Mouse (Mus musculus) adrenal gland (tissue): ENCODE data around the gene Snx7.

Experiments
- intact Hi-C: fragments of 180-260 bp; cut with DNase I; formaldehyde crosslinking; loops from one replicate; pipeline ENCODE4 v1.15.1; 2025
- long read RNA-seq, 2 experiments: library from polyadenylated mRNA; unstranded; transcript quantifications; one replicate each; pipeline ENCODE4 v2.0.0; 2020; ENCODE audit warnings: borderline replicate concordance in 1 of 2; ENCODE audit not compliant: insufficient replicate concordance in 1 of 2

Gene Snx7
- long read RNA-seq, experiment 1, transcript Snx7-201 (9 exons, 2,021 nt) = major isoform, 17 of 23 reads
- long read RNA-seq, experiment 1, partial matches to known transcripts = 2 of 23 reads
- long read RNA-seq, experiment 1, other reads (novel, unspliced or antisense) = 1 of 23 reads
- long read RNA-seq, experiment 2, transcript Snx7-201 (9 exons, 2,021 nt) = major isoform, 5 of 6 reads
- long read RNA-seq, experiment 2, partial matches to known transcripts = 1 of 6 reads
- long read RNA-seq, experiment 2, other reads (novel, unspliced or antisense) = 0 of 6 reads

DNA sequence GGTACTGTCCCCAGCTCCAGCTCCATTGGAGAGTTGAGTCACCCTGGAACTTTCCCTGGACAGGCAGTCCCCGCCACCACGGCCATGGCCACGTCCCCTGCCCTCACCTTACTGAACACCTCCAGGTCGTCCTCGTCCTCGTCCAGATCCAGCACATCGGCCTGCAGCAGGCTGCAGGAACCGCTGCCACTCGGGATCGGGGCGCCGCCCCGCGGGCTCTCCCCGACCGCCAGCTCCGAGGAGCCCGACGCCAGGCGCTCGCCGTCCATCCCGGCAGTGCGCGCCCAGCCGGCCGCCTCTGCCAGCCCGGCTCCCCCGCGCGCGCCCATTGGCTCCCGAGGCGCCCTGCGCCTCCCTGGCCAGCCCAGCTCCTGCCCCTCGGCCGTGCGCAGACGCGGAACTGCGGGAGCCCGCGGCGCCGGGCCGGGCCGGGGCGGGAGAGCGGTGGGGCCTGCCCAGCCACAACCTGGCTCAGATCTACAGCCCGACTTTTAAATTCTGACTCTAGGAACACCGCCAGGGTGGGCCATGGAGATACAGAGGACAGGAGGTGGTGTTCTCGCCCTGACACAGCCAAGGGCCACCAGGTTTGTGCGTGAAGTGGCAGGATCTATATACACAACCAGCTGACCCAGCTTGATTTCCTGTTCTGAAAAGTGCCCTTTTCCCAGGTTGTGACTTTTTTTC, at the start of gene Snx7:
Snx7 (minus strand) TSS at position 300 of the 687 bp plus-strand sequence.
- intact Hi-C loops = no loop called here

GRCm38 (mm10) chr3:117915420-117915819, 46.7 kb upstream of the Snx7 start:
- intact Hi-C loops = no loop called here

DNA sequence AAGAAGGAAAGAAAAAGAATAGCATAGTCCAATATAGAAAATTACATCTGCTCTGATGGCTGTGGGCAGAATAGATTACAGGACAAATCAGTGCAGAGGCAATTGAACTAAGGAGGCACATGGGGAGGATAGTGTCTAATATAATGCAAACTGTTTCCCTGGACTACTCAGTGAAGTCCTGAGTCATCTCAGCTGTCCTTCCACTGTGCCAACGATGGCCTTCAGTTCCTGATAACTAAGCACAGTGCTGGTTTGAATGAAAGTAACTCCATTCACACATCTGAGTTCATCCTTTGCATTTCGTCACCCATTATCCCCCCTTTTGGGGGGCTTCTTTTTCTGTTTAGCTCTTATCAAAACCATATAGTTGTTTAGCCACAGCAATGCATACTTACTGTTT, 25.0 kb upstream of the Snx7 start:
- intact Hi-C loops = no loop called here

DNA sequence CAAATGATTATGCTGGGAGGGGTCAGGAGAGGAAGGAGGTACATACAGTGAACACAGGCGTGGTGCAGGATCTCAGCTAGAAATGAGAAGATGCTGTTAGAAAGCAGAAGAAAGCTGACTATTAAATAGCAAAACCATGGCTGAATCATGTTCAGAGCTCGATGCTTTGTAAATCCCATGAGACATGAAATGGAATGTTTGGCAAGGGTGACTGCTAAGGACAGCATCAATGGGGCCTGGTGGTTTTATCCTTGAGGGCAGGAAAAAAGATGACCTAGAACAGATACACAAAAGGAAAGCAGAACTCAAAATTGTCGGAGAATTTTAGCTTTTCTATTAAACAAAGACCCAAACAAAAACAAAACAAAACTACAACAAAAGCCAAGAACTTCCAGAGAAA, 6.7 kb upstream of the Snx7 start:
- intact Hi-C loops = no loop called here

GRCm38 (mm10) chr3:117873209-117873863, 4.6 kb upstream of the Snx7 start:
- intact Hi-C loops = no loop called here

GRCm38 (mm10) chr3:117869324-117869715, 584 bp upstream of the Snx7 start:
- intact Hi-C loops = no loop called here

DNA sequence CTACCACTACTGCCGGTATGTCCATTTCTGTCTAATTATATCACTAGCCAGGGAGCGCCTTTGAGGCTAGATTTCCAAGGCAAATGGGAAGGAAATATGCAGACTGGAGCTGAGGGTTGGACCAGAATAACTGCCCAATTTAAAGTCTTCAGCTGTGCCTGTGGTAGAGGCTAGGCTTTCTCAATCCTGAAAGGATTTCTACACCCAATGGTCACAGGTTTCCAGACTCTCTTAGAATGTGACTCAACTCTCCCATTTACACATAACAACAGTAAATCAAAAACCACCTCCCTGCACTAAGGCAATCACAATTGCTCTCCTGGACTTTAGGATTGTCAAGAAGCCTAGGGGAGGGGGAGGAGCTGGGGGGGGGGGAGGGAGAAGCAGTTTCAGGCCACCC, 645 bp downstream of the Snx7 start:
- intact Hi-C loops = no loop called here

DNA sequence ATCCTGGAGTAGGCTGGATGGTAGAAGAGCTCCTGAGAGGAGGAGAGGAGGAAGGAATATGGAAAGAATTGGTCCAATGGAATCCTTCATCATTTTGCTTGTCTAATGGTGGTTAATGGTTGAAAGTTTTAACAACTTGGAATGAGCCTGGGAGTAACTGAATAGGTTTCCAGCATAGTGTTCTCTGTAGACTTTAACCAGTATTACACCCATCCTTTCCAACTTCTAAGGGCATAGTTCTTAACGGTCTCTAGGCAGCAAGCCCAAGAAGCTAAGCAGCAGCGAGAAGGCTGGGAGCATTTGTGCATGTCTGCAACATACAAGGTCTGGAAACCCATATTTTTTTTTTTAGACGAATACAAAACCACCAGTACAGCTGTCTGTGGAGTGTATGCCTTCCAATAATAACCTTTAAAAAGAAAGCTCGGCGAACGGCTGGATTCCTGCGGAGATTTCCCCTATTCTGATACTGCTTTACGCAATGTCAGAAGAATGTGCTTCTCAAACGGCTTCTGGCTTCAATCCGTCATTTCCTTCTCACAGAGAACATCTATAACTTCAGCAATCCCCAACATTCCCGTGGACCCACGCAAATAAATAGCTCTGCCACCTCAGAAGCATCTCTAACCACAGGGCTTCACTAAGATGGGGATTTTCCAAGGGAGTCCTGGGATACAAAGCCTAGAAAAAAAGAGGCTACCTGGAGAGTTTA, 1.9 kb downstream of the Snx7 start:
- intact Hi-C loops = no loop called here

DNA sequence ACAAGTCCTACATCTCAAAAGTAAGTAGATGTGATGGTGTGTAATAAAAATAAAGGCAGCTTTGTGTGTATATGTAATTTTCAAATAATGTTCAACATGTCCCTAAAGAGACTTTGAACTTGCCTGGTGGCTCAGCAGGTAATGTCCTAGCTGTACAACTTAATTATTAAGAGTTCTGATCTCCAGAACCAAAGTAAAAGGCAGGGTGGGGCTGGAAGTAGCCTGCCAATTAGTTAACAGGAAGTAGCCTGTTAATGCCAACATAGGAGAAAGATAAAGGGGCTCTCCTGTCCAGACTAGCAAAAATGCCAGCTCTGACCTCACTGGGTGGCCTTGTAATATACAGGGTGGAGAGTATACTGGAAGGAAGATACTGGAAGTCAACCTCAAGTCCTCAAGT, 3.1 kb downstream of the Snx7 start:
- intact Hi-C loops = no loop called here

- intact Hi-C loops = no loop called here
These were observed 5.8 kb downstream of the Snx7 start for GRCm38 (mm10) chr3:117862951-117863350.

- intact Hi-C loops = no loop called here
These were observed 6.7 kb downstream of the Snx7 start for GRCm38 (mm10) chr3:117861977-117862434.

DNA sequence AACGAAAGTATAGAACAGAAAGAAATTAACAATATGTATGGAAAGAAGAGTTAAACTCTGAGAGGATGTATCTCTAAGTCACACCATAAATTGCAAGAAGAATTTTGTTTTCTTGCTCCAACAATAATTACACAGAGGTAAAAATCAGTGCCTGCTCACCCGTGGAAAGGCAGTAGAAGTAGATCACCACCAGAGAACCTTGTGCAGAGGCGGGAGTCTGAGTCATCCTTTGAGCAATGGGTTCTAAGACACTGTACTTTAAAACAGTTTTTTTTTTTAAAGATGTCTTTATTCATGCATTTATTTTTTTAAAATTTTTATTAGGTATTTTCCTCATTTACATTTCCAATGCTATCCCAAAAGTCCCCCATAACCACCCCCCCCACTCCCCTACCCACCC, 9.7 kb downstream of the Snx7 start:
- intact Hi-C loops = no loop called here

DNA sequence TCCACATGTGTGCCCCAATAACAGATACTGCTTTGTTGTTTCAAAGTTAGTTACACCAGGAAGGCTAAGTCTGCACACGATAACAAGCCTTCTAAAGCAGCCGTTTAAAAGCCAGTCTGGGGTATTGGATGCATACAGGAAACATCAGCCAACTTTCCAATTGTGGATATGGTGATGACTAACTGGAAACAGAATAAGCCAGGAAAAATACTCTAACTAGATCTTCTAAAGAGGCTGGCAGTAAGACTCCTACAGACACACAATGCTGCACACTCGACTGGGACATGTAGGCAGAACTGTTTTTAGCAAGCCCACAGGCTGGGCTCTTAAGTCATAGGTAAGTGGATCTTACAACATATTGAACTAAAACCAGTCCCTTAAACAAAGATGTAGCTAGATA, 15.0 kb downstream of the Snx7 start:
- intact Hi-C loops = no loop called here

GRCm38 (mm10) chr3:117852054-117852361, 16.7 kb downstream of the Snx7 start:
- intact Hi-C loops = no loop called here

GRCm38 (mm10) chr3:117851278-117852053, 17.3 kb downstream of the Snx7 start:
- intact Hi-C loops = no loop called here

DNA sequence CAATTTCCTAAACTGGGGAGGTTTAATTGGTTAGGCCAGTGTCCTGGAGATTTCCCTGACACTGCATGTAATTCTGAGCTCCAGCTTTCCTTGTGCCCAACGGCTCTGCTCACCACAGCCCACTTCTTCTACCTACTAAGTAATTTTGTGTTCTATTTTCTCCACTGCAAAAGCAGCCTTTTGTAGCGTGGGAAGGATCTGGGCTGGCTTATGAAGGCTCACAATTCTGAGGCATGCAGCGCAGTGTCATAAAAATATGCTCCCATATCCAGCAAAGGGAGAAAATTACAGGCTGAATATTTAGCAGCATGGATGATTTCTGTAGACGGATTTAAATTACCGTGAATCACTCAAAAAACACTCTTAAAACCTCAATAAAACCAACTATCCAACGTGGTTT, 19.9 kb downstream of the Snx7 start:
- intact Hi-C loops = no loop called here

GRCm38 (mm10) chr3:117842658-117843057, 26.1 kb downstream of the Snx7 start:
- intact Hi-C loops = no loop called here

DNA sequence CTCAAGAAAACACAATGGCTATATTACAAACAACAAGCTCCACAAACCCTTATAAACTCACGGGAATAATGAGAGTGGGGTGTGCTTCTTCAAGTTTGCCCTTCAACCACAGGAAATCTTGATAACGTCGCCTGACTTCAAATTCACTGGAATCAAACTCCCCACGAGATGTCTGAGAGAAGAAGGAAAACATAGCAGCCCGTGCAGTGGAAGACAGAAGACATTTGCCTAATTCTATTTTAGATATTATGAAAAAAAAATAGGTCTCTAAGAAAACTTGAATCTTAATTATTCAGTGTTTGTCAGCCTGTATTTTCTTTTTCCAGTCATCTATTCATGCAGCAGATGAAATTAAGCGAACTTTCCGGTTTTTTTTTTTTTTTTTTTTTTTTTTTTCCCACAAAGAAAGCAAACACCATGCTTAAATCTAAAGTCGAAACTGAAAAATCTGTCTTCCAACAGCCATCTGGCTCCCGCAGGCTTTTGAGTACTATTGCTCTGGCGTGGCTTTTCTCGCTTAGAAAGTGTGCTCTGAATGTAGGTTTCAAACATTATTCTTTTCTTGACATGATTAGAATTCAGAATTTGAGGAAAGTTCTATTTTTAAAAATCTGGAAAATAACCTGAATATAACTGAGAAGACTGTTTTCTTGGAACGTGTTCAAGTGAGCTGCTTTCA, 28.7 kb downstream of the Snx7 start:
- intact Hi-C loops = no loop called here

DNA sequence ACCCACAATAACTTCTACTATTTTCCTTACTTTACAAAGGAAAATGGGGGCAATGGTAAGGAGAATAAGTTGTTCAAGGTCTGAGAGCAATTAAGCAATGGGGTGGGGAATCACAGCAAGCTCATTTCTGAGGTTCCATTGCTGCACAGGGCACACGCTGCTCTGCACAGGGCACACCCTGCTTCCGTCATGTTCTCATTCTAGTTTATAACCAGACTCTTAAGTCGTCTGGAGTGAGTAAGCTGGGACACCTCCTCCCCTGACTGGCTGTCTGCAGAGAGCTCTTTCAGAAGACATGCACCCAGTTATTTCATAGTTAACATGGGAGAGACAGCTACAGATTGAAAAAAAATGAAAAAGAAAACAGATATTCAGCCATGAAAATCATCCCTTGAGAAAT, 30.7 kb downstream of the Snx7 start:
- intact Hi-C loops = no loop called here

GRCm38 (mm10) chr3:117826486-117827200, 42.1 kb downstream of the Snx7 start:
- intact Hi-C loops = no loop called here
